Mouse (Mus musculus) mesoderm, embryonic 11.5 days (tissue): Measurements from ENCODE around the gene Zkscan5.
"Not testable (repeated sequence)": the region's sequence is repeated elsewhere in the genome, so short reads cannot be mapped to it uniquely, and the experiment has no call there.

ENCODE experiments used
- DNase-seq: peaks from one replicate; pipeline ENCODE4 v3.0.0-alpha.2; 2012; ENCODE audit warnings: low read depth, low spot score

Gene Zkscan5

DNA sequence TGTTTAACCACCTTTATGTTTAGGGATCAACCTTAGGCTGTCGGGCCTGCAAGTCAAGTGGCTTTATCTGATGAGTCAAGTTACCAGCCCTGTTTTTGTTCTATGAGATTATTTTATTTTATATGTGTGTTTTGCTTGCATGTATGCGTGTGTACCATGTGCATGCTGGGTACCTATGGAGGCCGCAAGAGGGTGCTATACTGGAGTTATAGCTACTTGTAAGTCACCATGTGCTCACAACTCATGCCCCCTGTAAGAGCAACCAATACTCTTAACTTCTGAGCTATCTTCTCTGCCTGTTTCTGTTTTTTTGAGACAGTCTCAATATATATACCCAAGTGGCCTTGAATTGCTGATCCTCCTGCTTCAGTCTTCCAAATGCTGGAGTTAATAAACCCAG, 9.1 kb downstream of the Zkscan5 start:
- DNase-seq, result no peak

DNA sequence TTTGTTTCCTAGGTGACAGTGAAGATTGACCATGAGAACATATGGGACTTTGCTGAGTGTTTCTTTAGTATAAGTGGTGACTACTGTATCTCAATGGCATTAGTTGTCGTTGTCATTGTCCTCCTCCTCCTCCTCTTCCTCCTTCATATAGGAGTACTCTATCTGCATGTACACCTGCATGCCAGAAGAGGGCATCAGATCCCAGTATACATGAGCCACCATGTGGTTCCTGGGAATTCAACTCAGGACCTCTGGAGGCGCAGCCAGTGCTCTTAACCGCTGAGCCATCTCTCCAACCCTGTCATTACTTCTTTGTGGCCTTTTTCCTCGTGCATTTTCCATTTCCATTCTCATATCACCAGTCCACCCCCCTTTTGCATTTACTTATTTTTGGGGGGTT, 10.3 kb downstream of the Zkscan5 start:
- DNase-seq, result no peak

DNA sequence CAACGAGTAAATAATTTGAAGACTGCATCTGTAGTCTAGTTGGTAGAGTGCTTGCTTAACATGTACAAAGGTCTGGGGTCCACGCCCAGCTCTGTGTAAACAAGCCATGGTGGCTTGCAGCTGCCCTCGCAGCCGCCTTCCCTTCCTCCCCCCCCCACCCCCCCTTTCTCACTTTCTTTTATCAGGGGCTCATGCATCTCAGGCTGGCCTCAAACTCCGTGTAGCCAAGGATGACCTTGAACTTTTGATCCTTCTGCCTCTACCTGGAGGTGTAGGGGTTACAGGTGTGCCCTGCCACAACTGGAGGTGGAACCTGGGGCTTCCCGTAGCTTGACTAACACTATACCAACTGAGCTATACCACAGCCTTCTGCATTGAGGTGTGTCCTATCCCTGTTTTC, 13.4 kb downstream of the Zkscan5 start:
- no peak for DNase-seq

DNA sequence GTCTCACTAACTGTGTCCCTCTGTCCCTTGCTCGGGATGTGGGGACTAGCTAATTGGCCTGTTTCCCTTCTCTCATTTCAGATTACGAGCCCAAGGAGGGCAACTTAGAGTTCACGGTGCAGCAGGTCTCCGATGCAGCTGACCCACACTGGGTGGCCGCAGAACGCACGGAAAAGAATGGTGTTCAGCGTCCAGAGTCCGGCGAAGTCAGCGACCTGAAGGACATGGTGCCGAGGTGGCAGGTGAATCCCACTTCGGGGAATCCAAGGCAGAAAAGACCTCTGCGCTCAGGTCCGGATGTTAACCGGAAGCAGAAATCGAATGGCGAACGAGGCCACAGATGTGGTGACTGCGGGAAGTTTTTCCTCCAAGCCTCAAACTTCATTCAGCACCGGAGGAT, 13.8 kb downstream of the Zkscan5 start:
- DNase-seq, result no peak

DNA sequence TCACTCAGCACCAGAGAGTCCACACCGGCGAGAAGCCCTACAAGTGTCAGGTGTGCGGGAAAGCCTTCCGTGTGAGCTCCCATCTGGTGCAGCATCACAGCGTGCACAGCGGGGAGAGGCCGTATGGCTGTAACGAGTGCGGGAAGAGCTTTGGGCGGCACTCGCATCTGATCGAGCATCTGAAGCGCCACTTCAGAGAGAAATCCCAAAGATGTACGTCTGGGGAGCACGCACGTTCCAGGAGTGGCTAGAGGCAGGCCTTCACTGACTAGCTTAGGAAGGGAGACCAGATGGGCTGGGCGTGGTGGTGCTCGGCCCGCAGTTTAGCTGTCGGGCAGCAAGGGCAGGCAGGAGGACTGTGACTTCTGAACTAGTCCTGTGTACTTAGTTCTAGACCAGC, 14.3 kb downstream of the Zkscan5 start:
- DNase-seq, result no peak

DNA sequence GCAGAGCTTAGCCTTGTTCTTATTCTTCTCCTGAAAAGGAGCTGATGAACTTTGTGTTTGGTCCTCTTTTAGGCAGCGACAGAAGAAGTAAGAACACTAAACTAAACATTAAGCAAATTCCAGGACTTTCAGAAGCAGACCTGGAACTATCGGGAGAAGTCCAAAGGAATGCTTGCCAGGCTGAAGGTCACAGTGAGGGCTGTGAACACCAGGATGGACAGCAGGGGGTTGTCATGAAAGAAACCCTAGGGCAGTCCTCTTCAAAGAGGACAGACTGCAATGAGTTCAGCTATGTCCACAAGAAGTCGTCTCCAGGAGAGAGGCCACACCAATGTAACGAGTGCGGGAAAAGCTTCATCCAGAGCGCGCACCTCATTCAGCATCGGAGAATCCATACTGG, 15.6 kb downstream of the Zkscan5 start:
- DNase-seq, result no peak

DNA sequence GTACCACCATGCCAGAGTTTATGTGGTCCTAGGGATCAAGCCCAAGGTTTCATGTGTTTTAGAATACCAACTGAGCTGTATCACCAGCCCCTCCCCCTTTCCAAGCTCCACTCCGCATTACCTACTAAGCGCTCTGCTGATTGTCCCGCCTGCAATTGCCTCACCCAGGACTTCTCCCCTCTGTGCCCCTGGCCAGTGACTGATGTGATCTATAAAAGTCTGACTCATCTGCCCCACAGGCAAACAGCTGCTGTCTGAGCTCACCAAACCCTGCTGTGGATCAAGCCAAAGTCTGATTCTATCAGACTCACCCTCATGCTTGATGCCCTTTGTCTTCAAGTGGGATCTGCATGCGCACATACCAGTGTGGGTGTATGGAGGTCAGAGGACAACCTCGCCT, 18.5 kb downstream of the Zkscan5 start:
- DNase-seq, result no peak

DNA sequence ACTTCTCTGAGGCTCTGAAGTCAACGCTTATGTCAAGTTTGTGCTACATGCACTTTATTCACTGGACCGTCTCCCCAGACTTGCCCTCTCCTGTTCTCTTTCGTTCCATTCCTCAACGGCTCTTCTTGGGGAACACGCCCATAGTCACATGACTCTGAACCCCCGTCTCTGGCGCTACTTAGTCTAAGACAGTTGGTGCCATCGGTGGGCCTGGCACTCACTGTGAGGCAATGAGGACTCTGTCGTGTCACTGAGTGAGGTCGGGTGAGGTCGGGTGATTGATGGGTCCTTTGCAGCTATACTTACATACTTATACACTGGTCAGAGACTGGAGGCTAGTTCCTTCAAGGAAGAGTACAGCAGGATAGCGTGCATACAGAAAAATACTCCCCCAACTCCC, 19.0 kb downstream of the Zkscan5 start:
- DNase-seq, result no peak

DNA sequence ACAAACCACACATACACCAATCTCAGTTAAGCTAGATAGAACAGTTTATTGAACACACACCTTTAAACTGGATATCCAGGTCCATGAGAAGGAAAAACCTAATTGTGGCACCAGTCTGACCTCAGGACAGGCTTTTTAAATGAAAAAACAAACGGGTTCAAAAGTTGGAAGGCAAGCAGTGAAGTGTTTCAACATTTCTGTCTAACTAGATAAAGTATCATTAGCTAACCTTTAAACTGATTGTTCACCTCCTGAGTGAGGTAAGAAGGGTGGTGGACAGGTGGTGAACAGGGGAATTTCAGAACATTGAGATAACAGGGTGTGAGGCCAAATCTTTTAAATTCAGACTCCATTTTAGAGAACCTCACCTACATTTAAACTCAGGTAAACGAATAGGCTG, 22.1 kb downstream of the Zkscan5 start:
- DNase-seq, result no peak

DNA sequence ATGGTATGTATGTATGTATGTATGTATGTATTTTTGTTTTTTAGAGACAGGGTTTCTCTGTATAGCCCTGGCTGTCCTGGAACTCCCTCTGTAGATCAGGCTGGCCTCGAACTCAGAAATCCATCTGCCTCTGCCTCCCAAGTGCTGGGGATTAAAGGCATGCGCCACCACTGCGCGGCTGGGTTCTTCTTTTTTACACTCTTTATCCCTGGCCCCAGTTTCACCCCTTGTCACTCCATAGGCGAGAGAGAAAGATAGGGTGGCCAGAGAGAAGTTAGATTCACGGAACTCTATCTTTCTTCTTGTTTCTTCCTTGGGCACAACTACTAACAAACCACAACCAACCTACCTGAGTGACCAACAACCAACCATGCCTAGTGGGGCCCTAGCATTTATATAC, 24.9 kb downstream of the Zkscan5 start:
- not testable (repeated sequence) for DNase-seq

DNA sequence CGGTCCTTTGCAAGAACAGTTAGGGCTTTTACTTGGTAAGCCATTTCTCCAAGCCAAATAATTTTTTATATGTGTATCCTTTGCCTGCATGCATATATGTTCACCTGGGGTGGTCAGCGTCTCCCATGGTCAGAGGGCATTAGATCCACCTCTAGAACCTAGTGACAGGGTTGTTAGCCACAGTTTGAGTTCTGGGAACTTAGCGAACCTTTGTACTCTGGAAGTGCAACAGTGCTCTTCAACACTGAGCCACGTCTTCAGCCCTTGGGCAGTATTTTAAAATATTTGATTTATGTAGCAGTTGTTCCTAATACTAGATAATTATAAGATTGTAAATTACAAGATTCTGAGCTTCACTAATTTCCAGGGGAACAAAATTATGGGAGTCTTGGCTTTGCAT, 26.3 kb downstream of the Zkscan5 start:
- DNase-seq, result no peak

DNA sequence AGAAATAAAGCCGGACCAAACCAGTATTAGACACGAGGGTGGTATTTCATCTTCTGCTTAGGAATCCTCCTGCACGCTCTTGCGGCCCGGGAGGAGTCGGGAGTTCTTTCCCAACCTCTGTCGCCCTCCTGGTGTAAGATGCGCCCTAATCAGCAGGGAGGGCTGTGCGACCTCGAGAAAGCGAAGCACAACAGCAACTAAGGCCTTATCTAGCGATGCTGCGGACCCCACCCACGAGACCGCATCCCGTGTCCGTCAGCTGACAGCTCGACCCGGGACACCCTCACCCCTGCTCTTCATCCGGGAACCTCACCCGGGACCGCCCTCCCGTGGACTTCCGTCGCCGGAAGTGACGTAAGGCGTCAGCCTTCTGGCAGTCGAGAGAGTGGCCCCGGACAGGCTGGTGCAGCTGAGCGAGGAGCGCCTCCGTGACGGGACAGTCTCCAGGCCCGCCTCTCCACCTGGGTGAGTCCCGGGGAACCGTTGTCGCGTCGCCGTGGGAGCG, 27.1 kb downstream of the Zkscan5 start, which contains the start of gene Zfp655:
Gene Zfp655, plus strand, starts transcription at position 349 of the 505 bp plus-strand sequence.
- peak; percentile 98 for DNase-seq

DNA sequence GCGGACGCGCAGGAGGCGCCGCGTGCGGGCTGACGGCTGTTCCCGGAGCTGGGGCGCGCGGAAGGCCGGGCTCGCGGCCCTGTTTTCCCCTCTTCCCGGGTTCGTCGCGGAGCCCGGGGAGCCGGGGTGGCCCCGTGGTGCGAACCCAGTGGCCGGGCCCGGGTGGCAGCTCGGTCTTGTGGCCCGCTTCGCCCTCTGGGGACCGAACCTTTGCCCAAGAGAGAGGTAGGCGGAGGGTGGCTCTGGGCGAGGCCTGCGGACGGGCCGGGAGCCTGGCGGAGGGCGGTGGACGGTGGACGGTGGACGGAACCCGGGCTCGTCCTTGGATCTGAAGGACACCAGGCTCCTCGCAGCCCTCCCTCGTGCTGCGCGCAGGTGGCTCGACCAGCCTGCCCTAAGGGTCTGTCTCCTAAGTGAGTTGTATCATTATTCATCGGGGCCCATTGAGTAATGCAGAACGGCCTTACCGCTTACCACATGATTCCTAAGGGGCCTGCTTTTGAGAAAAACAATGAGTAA, 27.6 kb downstream of the Zkscan5 start:
- DNase-seq, result peak; percentile 26

DNA sequence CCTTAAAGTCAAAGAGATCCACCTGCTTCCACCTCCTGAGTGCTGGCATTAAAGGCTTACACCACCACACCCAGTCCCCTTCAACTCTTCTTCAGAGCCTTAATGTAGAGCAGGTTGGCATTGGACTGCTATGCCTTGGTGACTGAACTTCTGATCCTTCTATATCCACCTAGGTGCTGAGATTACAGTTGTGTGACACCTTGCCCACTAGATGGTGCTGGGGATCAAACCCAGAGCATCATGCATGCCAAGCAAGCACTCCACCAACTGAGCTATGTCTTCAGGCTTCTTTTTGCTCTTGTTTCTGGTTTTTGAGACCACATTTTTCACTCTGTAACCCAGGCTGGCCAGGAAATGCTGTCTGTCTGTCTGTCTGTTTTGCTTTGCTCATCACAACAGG, 30.3 kb downstream of the Zkscan5 start:
- DNase-seq, result peak; percentile 18

DNA sequence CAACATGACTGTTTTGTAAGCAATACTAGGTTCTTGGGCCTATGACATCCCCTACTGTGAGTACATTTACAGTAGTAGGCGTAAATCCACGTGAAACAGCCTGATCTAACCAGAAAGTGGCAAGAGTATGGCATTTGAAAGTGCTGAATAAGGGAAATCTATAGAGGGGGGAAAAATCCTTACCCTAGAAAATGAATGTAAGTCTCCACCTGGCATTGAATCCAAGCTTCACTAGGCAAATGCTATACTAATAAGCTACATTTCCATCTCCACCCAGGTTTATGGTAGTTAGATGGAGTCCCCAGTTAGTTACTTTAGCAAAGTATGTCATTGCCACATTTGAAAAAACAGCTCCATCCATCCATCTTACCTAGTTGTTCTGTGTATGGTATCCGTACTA, 45.2 kb downstream of the Zkscan5 start:
- no peak for DNase-seq
